Comparison of ENCODE assay signal across 25 mouse cellular contexts in genomic region chr4:106972061-106972460, GRCm38 (mm10).
DNase-seq lines count a peak whose midpoint lies in the region; ATAC-seq lines count a peak whose summit lies in the region.
"Had no signal": no experiment of that assay in that cellular context is flagged by ENCODE, and none has a peak within 500 bp of the region (broad histone marks: within the 10 kb centered on the region; RNA-seq: fewer than 3 reads in every experiment).

No protein-coding gene starts in this region.

- no peak overlapping the region for H3K4me3 ChIP-seq in embryonic facial prominence, embryonic 15.5 days (replicated peaks)
- H3K4me3 ChIP-seq in embryonic facial prominence, embryonic 10.5 days = no peak overlapping the region
- no peak overlapping the region for H3K4me3 ChIP-seq in kidney, embryonic 15.5 days (replicated peaks)
- H3K4me3 ChIP-seq in neural tube, embryonic 13.5 days = no peak overlapping the region
- H3K4me3 ChIP-seq: forebrain, embryonic 15.5 days; liver, embryonic 15.5 days; midbrain, embryonic 10.5 days; stomach, embryonic 15.5 days had no signal

- no peaks in the 10 kb centered on the region for H3K27me3 ChIP-seq in embryonic facial prominence, embryonic 15.5 days
- H3K27me3 ChIP-seq in embryonic facial prominence, embryonic 10.5 days (replicated peaks; ENCODE audit: low read depth, poor library complexity, severe bottlenecking) = no peaks in the 10 kb centered on the region
- no peaks in the 10 kb centered on the region for H3K27me3 ChIP-seq in kidney, embryonic 15.5 days
- no peaks in the 10 kb centered on the region for H3K27me3 ChIP-seq in neural tube, embryonic 13.5 days
- H3K27me3 ChIP-seq: forebrain, embryonic 15.5 days; liver, embryonic 15.5 days; stomach, embryonic 15.5 days had no signal

- H3K4me1 ChIP-seq in embryonic facial prominence, embryonic 15.5 days = peaks cover 85% of the 10 kb centered on the region
- peaks cover 98% of the 10 kb centered on the region for H3K4me1 ChIP-seq in embryonic facial prominence, embryonic 10.5 days
- H3K4me1 ChIP-seq in kidney, embryonic 15.5 days = peaks cover 80% of the 10 kb centered on the region
- peaks cover 99% of the 10 kb centered on the region for H3K4me1 ChIP-seq in neural tube, embryonic 13.5 days (replicated peaks)

- H3K4me2 ChIP-seq in embryonic facial prominence, embryonic 15.5 days (replicated peaks) = no peak overlapping the region
- no peak overlapping the region for H3K4me2 ChIP-seq in kidney, embryonic 15.5 days
- H3K4me2 ChIP-seq in neural tube, embryonic 13.5 days = no peak overlapping the region
- H3K4me2 ChIP-seq: forebrain, embryonic 15.5 days; heart, embryonic 11.5 days; liver, embryonic 15.5 days; lung, embryonic 14.5 days; stomach, embryonic 15.5 days had no signal

- DNase-seq in adrenal gland, adult (ENCODE audit: inconsistent age in 2 of 2, low spot score in 1 of 2) = peak; percentile 64 to 76
- DNase-seq in adrenal gland, postnatal 25 days = no peak
- no peak for DNase-seq in embryonic facial prominence, embryonic 10.5 days (ENCODE audit: low spot score)
- no peak for DNase-seq in kidney, adult 9 months
- DNase-seq in neural tube, embryonic 10.5 days (ENCODE audit: extremely low spot score, low spot score) = no peak
- DNase-seq: gastrocnemius, postnatal 25 days; heart, adult 18-20 months; heart, postnatal 36 days; kidney, adult 8-10 months; kidney, postnatal 14 days; lung, embryonic 14.5 days; lung, postnatal 14 days; right cerebral cortex, postnatal 25 days; thymus, adult 18-20 months; thymus, postnatal 25 days had no signal

- H3K27ac ChIP-seq in embryonic facial prominence, embryonic 15.5 days (replicated peaks) = peak overlapping the region; percentile 51; the same call in 1 of the 2 replicates
- H3K27ac ChIP-seq in embryonic facial prominence, embryonic 10.5 days (replicated peaks) = no peak overlapping the region
- H3K27ac ChIP-seq in kidney, embryonic 15.5 days = peak overlapping the region; percentile 42
- no peak overlapping the region for H3K27ac ChIP-seq in neural tube, embryonic 13.5 days (replicated peaks)
- H3K27ac ChIP-seq: liver, embryonic 15.5 days; stomach, embryonic 15.5 days had no signal

- no peak for ATAC-seq in embryonic facial prominence, embryonic 15.5 days (ENCODE audit: insufficient number of reproducible peaks, low FRiP score, low TSS enrichment, low read depth)
- ATAC-seq in kidney, embryonic 15.5 days (replicated peaks; ENCODE audit: low FRiP score) = no peak
- ATAC-seq in neural tube, embryonic 13.5 days (ENCODE audit: low read depth) = no peak
- ATAC-seq: forebrain, embryonic 15.5 days; intestine, embryonic 16.5 days had no signal

- whole genome bisulfite sequencing in embryonic facial prominence, embryonic 15.5 days = 80% methylated on average over 4 of the region's 4 CpGs
- WGBS in embryonic facial prominence, embryonic 10.5 days = 90% methylated on average over 4 of the region's 4 CpGs
- 81% methylated on average over 4 of the region's 4 CpGs for WGBS in kidney, embryonic 15.5 days
- WGBS in neural tube, embryonic 13.5 days = 88% methylated on average over 4 of the region's 4 CpGs

- H3K9ac ChIP-seq in embryonic facial prominence, embryonic 15.5 days = no peak overlapping the region
- no peak overlapping the region for H3K9ac ChIP-seq in kidney, embryonic 15.5 days
- 0 out of 2 replicates have a peak overlapping the region, but pooled peaks have one; percentile 23 for H3K9ac ChIP-seq in neural tube, embryonic 13.5 days
- H3K9ac ChIP-seq: forebrain, embryonic 15.5 days; liver, embryonic 15.5 days; lung, embryonic 14.5 days; stomach, embryonic 15.5 days had no signal

- H3K36me3 ChIP-seq in embryonic facial prominence, embryonic 15.5 days = no peaks in the 10 kb centered on the region
- peaks cover 53% of the 10 kb centered on the region for H3K36me3 ChIP-seq in embryonic facial prominence, embryonic 10.5 days (replicated peaks)
- H3K36me3 ChIP-seq in kidney, embryonic 15.5 days = no peaks in the 10 kb centered on the region
- no peaks in the 10 kb centered on the region for H3K36me3 ChIP-seq in neural tube, embryonic 13.5 days
- H3K36me3 ChIP-seq: forebrain, embryonic 15.5 days; stomach, embryonic 15.5 days had no signal

- H3K9me3 ChIP-seq in embryonic facial prominence, embryonic 15.5 days (replicated peaks) = no peaks in the 10 kb centered on the region
- no peaks in the 10 kb centered on the region for H3K9me3 ChIP-seq in embryonic facial prominence, embryonic 10.5 days
- H3K9me3 ChIP-seq in kidney, embryonic 15.5 days (replicated peaks) = no peaks in the 10 kb centered on the region
- no peaks in the 10 kb centered on the region for H3K9me3 ChIP-seq in neural tube, embryonic 13.5 days
- H3K9me3 ChIP-seq: forebrain, embryonic 15.5 days; G1E; liver, embryonic 15.5 days; midbrain, embryonic 10.5 days; stomach, embryonic 15.5 days had no signal

Comparison
In these comparisons a context has a peak if more than half of its experiments do, and no peak if none do; other contexts are left out.
1. DNase-seq: peak in adrenal gland, adult (2 of 2); none in adrenal gland, postnatal 25 days (single experiment), embryonic facial prominence, embryonic 10.5 days (single experiment), kidney, adult 9 months (single experiment) and neural tube, embryonic 10.5 days (single experiment).
2. H3K27ac ChIP-seq: peak in embryonic facial prominence, embryonic 15.5 days (single experiment) and kidney, embryonic 15.5 days (single experiment); none in embryonic facial prominence, embryonic 10.5 days (single experiment) and neural tube, embryonic 13.5 days (single experiment).